Mouse (Mus musculus) heart, postnatal 0 days (tissue): ENCODE data around the gene Gulp1.

Experiments
- CTCF ChIP-seq: IDR thresholded peaks from 2 replicates; pipeline ENCODE4 v1.5.1; 2016; ENCODE audit warnings: antibody characterized with exemption, control low read depth, low read depth
- EP300 ChIP-seq: IDR thresholded peaks from 2 replicates; pipeline ENCODE4 v1.6.1; 2016; ENCODE audit warnings: antibody characterized with exemption, low read depth

DNA sequence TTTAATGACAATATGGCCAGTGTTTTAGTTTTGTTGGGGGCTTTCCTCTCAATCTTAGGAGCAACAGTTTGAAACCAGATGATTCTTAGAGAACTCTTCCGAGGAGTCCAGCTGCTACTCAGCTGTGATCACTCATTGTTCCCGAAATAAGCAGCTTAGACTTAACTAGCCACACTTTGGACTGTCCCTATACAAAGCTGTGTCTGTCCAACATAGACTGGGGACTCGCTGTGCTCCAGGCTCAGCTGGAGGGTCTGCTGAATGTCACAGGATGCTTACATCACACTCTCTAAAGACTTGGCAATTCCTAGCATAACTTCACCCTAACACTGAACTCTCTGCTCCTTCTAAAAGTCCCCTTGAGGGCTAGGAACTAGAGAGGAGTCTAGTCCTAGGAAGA is 40.4 kb downstream of the Gulp1 start:
- no peak for TF ChIP-seq CTCF
- no peak for TF ChIP-seq EP300
